Comparison of ENCODE assay signal across 26 mouse cellular contexts in genomic region chr11:79151874-79152273, GRCm38 (mm10).
"Had no signal": no experiment of that assay in that cellular context is flagged by ENCODE, and none has a peak within 500 bp of the region (broad histone marks: within the 10 kb centered on the region; RNA-seq: fewer than 3 reads in every experiment).

No protein-coding gene starts in this region.

- H3K27ac ChIP-seq: embryonic facial prominence, embryonic 10.5 days; embryonic facial prominence, embryonic 12.5 days; embryonic facial prominence, embryonic 13.5 days; embryonic facial prominence, embryonic 15.5 days; forebrain, embryonic 12.5 days; forebrain, embryonic 13.5 days; forebrain, embryonic 15.5 days; gastrocnemius, adult 2 months; heart, adult 2 months; heart, embryonic 10.5 days had no signal

- H3K9ac ChIP-seq: embryonic facial prominence, embryonic 12.5 days; embryonic facial prominence, embryonic 13.5 days; embryonic facial prominence, embryonic 15.5 days; forebrain, embryonic 12.5 days; forebrain, embryonic 13.5 days; forebrain, embryonic 15.5 days; forebrain, postnatal 0 days had no signal

- DNase-seq: cerebellum, postnatal 10 days; cerebellum, postnatal 14 days; cerebellum, postnatal 25 days; cerebellum, postnatal 36 days; embryo, embryonic 11 days; forebrain, postnatal 0 days; gastrocnemius, adult 2 months; gastrocnemius, postnatal 10 days; gastrocnemius, postnatal 14 days; gastrocnemius, postnatal 25 days; gastrocnemius, postnatal 36 days; heart, adult 11 months; heart, adult 18-20 months; heart, adult 2 months had no signal

- H3K4me2 ChIP-seq: embryonic facial prominence, embryonic 12.5 days; embryonic facial prominence, embryonic 13.5 days; embryonic facial prominence, embryonic 15.5 days; forebrain, embryonic 12.5 days; forebrain, embryonic 13.5 days; forebrain, embryonic 15.5 days had no signal

- H3K27me3 ChIP-seq: embryonic facial prominence, embryonic 12.5 days; embryonic facial prominence, embryonic 13.5 days; embryonic facial prominence, embryonic 15.5 days; forebrain, embryonic 12.5 days; forebrain, embryonic 13.5 days; forebrain, embryonic 15.5 days had no signal

- H3K36me3 ChIP-seq: embryonic facial prominence, embryonic 10.5 days; embryonic facial prominence, embryonic 12.5 days; embryonic facial prominence, embryonic 13.5 days; embryonic facial prominence, embryonic 15.5 days; forebrain, embryonic 10.5 days; forebrain, embryonic 12.5 days; forebrain, embryonic 15.5 days; heart, embryonic 10.5 days had no signal

- H3K4me3 ChIP-seq: embryonic facial prominence, embryonic 10.5 days; embryonic facial prominence, embryonic 12.5 days; embryonic facial prominence, embryonic 13.5 days; embryonic facial prominence, embryonic 15.5 days; erythroblast, embryonic 14.5 days; forebrain, embryonic 10.5 days; forebrain, embryonic 12.5 days; forebrain, embryonic 13.5 days; forebrain, embryonic 15.5 days; gastrocnemius, adult 2 months; heart, adult 2 months; heart, embryonic 10.5 days had no signal

- H3K4me1 ChIP-seq: embryonic facial prominence, embryonic 10.5 days; embryonic facial prominence, embryonic 12.5 days; embryonic facial prominence, embryonic 13.5 days; forebrain, embryonic 12.5 days; forebrain, embryonic 13.5 days; forebrain, embryonic 15.5 days had no signal

- ATAC-seq: forebrain, embryonic 13.5 days; forebrain, embryonic 14.5 days; forebrain, embryonic 15.5 days; forebrain, embryonic 16.5 days; forebrain, postnatal 0 days had no signal

- H3K9me3 ChIP-seq: embryonic facial prominence, embryonic 10.5 days; embryonic facial prominence, embryonic 12.5 days; embryonic facial prominence, embryonic 13.5 days; embryonic facial prominence, embryonic 15.5 days; forebrain, embryonic 10.5 days; forebrain, embryonic 12.5 days; forebrain, embryonic 13.5 days; forebrain, embryonic 15.5 days; heart, embryonic 10.5 days had no signal
